Mouse (Mus musculus) olfactory bulb, adult 2 months (tissue): Measurements from ENCODE around the gene Ccng1.

Source experiments
- CTCF ChIP-seq: fragments of 200-500 bp; IDR thresholded peaks from 2 replicates; pipeline ENCODE4 v1.5.1; 2012; ENCODE audit warnings: low read depth, mild to moderate bottlenecking, low read length, moderate library complexity; ENCODE audit not compliant: insufficient read depth
- POLR2A ChIP-seq: fragments of 200-500 bp; IDR thresholded peaks from 2 replicates; pipeline ENCODE4 v1.6.1; 2012; ENCODE audit warnings: mild to moderate bottlenecking, low read depth, low read length, moderate library complexity; ENCODE audit not compliant: insufficient read depth

- no peak for TF ChIP-seq POLR2A
- TF ChIP-seq CTCF, result no peak
These were observed 20.5 kb upstream of the Ccng1 start for GRCm38 (mm10) chr11:40775315-40776269.
